Mouse (Mus musculus) left cerebral cortex, adult 11 months (tissue): ENCODE measurements around the gene Pes1.
A peak's percentile ranks its signal among the peaks of the same experiment; 100 is the strongest.
"Not testable (repeated sequence)": the region's sequence is repeated elsewhere in the genome, so short reads cannot be mapped to it uniquely, and the experiment has no call there.

Source experiments
- DNase-seq: peaks from one replicate; pipeline ENCODE4 v3.0.0; 2022; ENCODE audit warnings: low spot score

Pes1 gene

GRCm38 (mm10) chr11:4006462-4006861, 42.7 kb downstream of the Pes1 start:
- DNase-seq, result no peak

- DNase-seq, result no peak
Observed at GRCm38 (mm10) chr11:4012616-4013015, 48.8 kb downstream of the Pes1 start.

- not testable (repeated sequence) for DNase-seq
Observed at GRCm38 (mm10) chr11:4015796-4016195, 52.0 kb downstream of the Pes1 start.

- not testable (repeated sequence) for DNase-seq
Observed at GRCm38 (mm10) chr11:4022111-4022510, 58.3 kb downstream of the Pes1 start.

- no peak for DNase-seq
Observed at GRCm38 (mm10) chr11:4023321-4023720, 59.5 kb downstream of the Pes1 start.

- no peak for DNase-seq
Observed at GRCm38 (mm10) chr11:4027066-4027465, 63.3 kb downstream of the Pes1 start.

- peak; percentile 9 for DNase-seq
Observed at GRCm38 (mm10) chr11:4027561-4028334, 64.0 kb downstream of the Pes1 start.

GRCm38 (mm10) chr11:4029343-4029742, 65.6 kb downstream of the Pes1 start:
- DNase-seq, result no peak
